Mouse (Mus musculus): ENCODE measurements around the gene Fam83e. TPM values are rescaled to one million over a fixed set of nuclear protein-coding genes. Genes with fewer than 3 reads are reported as not detected.

Fam83e gene
- total RNA-seq, 2 experiments from 2014 or later, result 0.10 TPM; not detected in 1

GRCm38 (mm10) chr7:45701072-45701471 is 19.9 kb upstream of the Fam83e start:
- intact Hi-C loops (cut with DNase I), result no loop called here
- DNase-seq, result no peak

GRCm38 (mm10) chr7:45701607-45702006 is 19.4 kb upstream of the Fam83e start:
- DNase-seq, result no peak
- intact Hi-C loops (cut with DNase I), result no loop called here

GRCm38 (mm10) chr7:45702316-45702715 is 18.7 kb upstream of the Fam83e start:
- intact Hi-C loops (cut with DNase I), result no loop called here
- no peak for DNase-seq

GRCm38 (mm10) chr7:45702809-45703520 is 18.0 kb upstream of the Fam83e start:
- no peak for DNase-seq
- intact Hi-C loops (cut with DNase I), result no loop called here

GRCm38 (mm10) chr7:45703521-45704033 is 17.4 kb upstream of the Fam83e start:
- peak in 1 of 2 experiments; percentile 16 for DNase-seq
- intact Hi-C loops (cut with DNase I), result no loop called here

- DNase-seq, result peak; percentile 45 to 68
- intact Hi-C loops (cut with DNase I), result no loop called here
Measured at GRCm38 (mm10) chr7:45704046-45704559, 16.9 kb upstream of the Fam83e start.

GRCm38 (mm10) chr7:45704730-45705442 is 16.1 kb upstream of the Fam83e start, which contains the start of gene Dbp:
TSS of gene Dbp (plus strand) at chr7:45705088.
- DNase-seq, result peak; percentile 98 to 99

GRCm38 (mm10) chr7:45705443-45705864 is 15.6 kb upstream of the Fam83e start:
- intact Hi-C loops (cut with DNase I), result no loop called here
- no peak for DNase-seq

More at GRCm38 (mm10) chr7:45704730-45705442, 16.1 kb upstream of the Fam83e start, which contains the start of gene Dbp:
- intact Hi-C loops (cut with DNase I), result no loop called here

GRCm38 (mm10) chr7:45705873-45706281 is 15.1 kb upstream of the Fam83e start:
- intact Hi-C loops (cut with DNase I), result no loop called here
- peak; percentile 90 to 91 for DNase-seq

- intact Hi-C loops (cut with DNase I), result no loop called here
- DNase-seq, result peak; percentile 83 to 90
Measured at GRCm38 (mm10) chr7:45706721-45707241, 14.2 kb upstream of the Fam83e start.

- intact Hi-C loops (cut with DNase I), result no loop called here
- peak; percentile 96 to 97 for DNase-seq
Measured at GRCm38 (mm10) chr7:45707375-45707967, 13.5 kb upstream of the Fam83e start.

- peak in 1 of 2 experiments; percentile 52 for DNase-seq
- intact Hi-C loops (cut with DNase I), result no loop called here
Measured at GRCm38 (mm10) chr7:45708221-45708761, 12.7 kb upstream of the Fam83e start.

GRCm38 (mm10) chr7:45709036-45709435 is 12.0 kb upstream of the Fam83e start:
- no peak for DNase-seq
- intact Hi-C loops (cut with DNase I), result no loop called here

GRCm38 (mm10) chr7:45709677-45710355 is 11.2 kb upstream of the Fam83e start:
- intact Hi-C loops (cut with DNase I), result no loop called here
- DNase-seq, result no peak

- intact Hi-C loops (cut with DNase I), result no loop called here
Measured at GRCm38 (mm10) chr7:45710477-45711191, 10.4 kb upstream of the Fam83e start.

GRCm38 (mm10) chr7:45711316-45712021 is 9.5 kb upstream of the Fam83e start:
- intact Hi-C loops (cut with DNase I), result no loop called here
- no peak for DNase-seq

More at GRCm38 (mm10) chr7:45710477-45711191, 10.4 kb upstream of the Fam83e start:
- DNase-seq, result no peak

- intact Hi-C loops (cut with DNase I), result no loop called here
- no peak for DNase-seq
Measured at GRCm38 (mm10) chr7:45712022-45712757, 8.8 kb upstream of the Fam83e start.

GRCm38 (mm10) chr7:45713396-45713795 is 7.6 kb upstream of the Fam83e start:
- intact Hi-C loops (cut with DNase I), result no loop called here
- no peak for DNase-seq

Measured in gastrocnemius, postnatal 36 days (tissue).